12 mouse cellular contexts compared by ENCODE assay signal in genomic region chr9:40452208-40452607, GRCm38 (mm10).
DNase-seq lines count a peak whose midpoint lies in the region; ATAC-seq and TF ChIP-seq lines count a peak whose summit lies in the region.
"Had no signal": no experiment of that assay in that cellular context is flagged by ENCODE, and none has a peak within 500 bp of the region (broad histone marks: within the 10 kb centered on the region; RNA-seq: fewer than 3 reads in every experiment).

No protein-coding gene starts in this region.

- peak; percentile 54 for DNase-seq in CD4-positive, CD25-positive, alpha-beta regulatory T cell, adult 2 months (ENCODE audit: low read depth, low spot score)
- DNase-seq in gastrocnemius, adult 2 months, result no peak
- DNase-seq in gastrocnemius, adult 8-10 months (ENCODE audit: low spot score in 2 of 2), result no peak
- peak; percentile 40 for DNase-seq in left cerebral cortex, postnatal 4 days
- DNase-seq in left cerebral cortex, postnatal 10 days (ENCODE audit: extremely low spot score in 1 of 2, low spot score in 2 of 2), result no peak
- peak; percentile 67 for DNase-seq in induced T-regulatory cell, adult 2 months (ENCODE audit: low read depth)
- no peak for DNase-seq in adrenal gland, adult 18-20 months (ENCODE audit: low spot score in 2 of 2)
- DNase-seq: kidney, postnatal 25 days; right cerebral cortex, adult 18-20 months had no signal

- no peak overlapping the region for H3K27ac ChIP-seq in gastrocnemius, adult 2 months
- H3K27ac ChIP-seq: liver, embryonic 14.5 days had no signal

- H3K4me3 ChIP-seq in gastrocnemius, adult 2 months, result no peak overlapping the region

- intact Hi-C loops in gastrocnemius, adult 2 months (cut with DNase I), result no loop called here
- intact Hi-C loops in left cerebral cortex, postnatal 4 days (cut with DNase I), result no loop called here
- intact Hi-C loops in left cerebral cortex, postnatal 10 days (cut with DNase I), result loop anchor here (5.0 kb wide), 1 partner anchor 130 kb away; no protein-coding TSS in a partner anchor

- peak; percentile 19; the same call in 1 of the 2 replicates for TF ChIP-seq CTCF in gastrocnemius, adult 2 months (IDR thresholded peaks at IDR 0.05)

- ATAC-seq in CD4-positive, CD25-positive, alpha-beta regulatory T cell, adult 4 months, result no peak
- ATAC-seq: hindbrain, embryonic 16.5 days had no signal

Comparison
In these comparisons a context has a peak if more than half of its experiments do, and no peak if none do; other contexts are left out.
1. DNase-seq: peak in CD4-positive, CD25-positive, alpha-beta regulatory T cell, adult 2 months (single experiment), left cerebral cortex, postnatal 4 days (single experiment) and induced T-regulatory cell, adult 2 months (single experiment); none in gastrocnemius, adult 2 months (single experiment), gastrocnemius, adult 8-10 months (0 of 2), left cerebral cortex, postnatal 10 days (0 of 2) and adrenal gland, adult 18-20 months (0 of 2).